Mouse (Mus musculus) regulatory T cell (primary cell): Measurements from ENCODE around the gene Msl3l2.

Source experiments
- in situ Hi-C: fragments of 300-600 bp; cut with MboI, MseI; formaldehyde crosslinking; loops from one replicate; pipeline ENCODE4 v1.15.1; 2025; ENCODE audit warnings: high pct_unique_total_duplicates

Msl3l2 gene

DNA sequence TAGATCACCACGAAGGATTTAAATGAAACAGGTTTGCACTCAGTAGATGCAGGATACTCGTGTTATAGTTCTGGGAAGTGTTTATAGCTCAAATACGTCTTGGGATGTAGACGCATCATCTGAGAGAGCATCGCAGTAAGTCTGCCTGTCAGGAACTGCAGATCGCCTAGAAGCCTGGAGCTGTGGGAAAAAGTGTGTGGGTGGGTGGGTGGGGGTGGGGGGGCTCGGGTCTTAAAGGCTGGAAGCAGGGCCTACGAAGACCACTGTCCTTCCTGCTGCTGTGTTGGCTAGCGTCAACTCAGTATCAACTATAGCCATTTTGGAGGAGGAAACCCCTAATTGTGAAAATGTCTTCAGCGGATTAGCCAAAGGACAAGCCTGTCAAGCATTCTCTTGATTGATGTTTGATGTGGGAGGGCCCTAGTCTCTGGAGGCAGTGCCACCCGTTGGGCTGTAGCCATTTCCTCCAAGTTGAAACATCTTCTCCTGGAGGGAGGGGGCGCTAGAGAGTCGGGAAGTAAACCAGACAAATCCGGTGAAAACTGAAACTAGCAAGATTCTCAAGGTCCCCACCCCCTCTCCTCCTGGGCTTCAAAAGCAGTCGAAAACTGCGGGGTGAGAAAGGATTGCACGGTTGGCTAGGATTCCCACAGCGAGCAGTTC is at the start of gene Msl3l2:
Gene Msl3l2, plus strand, starts transcription at position 585 of the 663 bp plus-strand sequence.
- in situ Hi-C loops, result no loop called here

DNA sequence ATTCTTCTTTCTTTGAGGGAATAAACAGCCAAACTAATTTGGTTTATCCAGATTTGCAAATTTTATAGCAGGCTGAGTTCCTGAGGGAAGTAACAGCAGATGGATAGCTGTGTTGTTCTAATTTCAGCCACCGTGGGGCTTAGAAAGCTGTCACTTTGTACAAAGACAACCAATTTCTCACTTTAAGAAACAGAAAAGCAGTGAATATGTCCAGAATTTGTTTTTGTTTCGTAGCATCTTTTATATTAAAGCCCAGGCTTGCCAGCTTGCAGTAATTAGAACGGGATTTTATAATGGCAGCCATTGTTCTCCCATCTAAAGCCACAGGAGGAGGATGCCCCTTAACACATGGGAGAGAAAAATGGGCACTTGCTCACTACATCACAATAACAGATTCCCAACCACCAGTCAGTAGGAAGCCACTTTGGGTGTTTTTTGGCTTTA is 47.7 kb upstream of the Msl3l2 start:
- in situ Hi-C loops, result no loop called here

DNA sequence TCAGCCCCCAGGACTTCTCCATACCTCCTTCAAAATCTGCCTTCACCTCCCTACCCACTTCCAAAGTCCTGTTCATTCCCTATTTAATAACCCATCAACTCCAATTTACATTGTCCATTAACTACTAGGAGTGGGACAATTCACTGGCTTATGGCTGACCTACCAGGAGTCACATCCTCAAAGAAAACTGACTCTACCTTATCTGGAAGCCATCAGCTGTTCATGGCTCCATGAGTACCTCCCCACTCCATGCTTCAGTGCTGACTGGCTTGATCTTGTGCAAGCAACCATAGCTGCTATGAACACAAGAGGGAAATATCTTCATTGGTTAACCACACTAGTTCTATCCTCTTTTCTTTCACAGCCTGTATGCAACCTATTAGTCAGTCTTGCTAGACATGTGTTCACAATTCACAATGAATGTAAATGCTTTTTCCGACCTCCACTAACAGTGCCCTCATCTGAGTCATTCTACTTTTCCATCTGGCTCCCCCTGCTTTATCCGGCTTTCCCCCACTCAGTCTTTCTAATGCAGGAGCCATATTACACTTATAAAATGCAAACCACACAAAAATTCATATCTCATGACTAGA is 45.4 kb upstream of the Msl3l2 start:
- in situ Hi-C loops, result no loop called here

DNA sequence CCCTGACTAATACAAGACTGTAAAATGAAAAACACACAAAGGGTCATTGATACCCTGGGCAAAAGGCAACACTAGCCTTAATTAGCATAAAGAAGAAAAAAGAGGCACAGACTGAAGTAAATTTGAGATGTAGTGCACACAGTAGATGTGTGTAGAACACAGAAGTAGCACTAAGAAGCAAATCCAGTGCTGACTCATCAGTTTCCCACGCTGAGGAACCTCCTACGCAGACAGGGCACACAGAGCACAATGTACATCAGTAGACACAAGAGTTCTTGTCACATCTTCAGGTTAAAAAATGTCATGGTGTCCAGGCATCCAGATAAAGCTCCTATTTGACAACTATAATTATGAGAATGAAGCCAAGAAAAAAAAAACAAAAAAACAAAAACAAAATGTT is 44.0 kb upstream of the Msl3l2 start:
- in situ Hi-C loops, result no loop called here

DNA sequence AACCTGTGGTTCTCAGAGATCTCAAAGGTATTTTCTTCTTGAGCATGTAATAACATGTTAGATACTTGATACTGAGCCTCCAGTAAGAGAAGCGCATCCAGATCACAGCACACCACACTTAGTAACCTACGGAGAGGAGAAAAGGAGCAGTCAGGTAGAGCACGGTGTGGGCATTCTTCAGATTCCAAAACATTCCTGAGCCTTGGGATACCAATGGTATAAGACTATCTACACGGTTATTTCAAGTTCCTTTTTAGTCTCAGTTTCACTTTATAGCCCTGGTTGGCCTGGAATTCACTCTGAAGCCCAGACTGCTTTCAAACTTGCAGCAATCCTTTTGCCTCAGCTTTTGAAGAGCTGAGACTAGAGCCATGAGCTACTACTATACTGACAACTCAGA is 17.0 kb upstream of the Msl3l2 start:
- in situ Hi-C loops, result no loop called here

DNA sequence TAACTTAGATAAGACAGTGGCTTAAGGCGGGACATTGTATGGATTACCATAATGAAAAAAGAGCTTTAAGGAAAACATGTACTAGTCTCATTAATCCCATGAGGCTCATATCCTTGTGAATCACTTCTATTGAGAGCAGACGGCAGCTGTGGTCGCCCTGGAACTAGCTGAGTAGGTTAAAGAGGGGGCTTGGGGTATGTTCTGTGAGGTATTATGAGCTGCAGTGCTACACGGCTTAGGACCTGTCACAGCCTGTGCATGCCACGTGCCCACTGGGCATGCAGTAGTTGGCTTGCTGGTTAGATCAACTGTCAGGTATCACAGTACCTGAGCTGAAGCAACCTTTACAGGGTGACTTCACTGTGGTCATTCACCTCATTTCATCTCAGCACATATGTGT is 12.1 kb upstream of the Msl3l2 start:
- in situ Hi-C loops, result no loop called here

DNA sequence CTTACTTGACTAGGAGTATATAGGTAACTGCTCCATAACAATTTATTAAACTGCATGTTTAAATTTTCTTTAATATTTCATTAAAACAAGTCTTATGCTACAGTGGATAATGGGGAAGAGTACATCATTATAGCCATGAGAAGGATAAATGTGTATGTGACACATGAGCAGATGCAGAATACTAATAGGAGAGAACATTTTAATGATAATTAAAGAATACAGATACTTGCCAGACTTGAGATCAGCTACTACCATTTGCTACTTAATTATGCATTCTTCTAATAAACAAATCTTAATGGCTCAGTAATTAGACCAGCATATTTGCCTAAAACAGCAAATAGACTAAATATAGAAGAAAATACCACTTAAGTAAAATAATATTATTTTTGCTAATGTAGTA is 10.0 kb upstream of the Msl3l2 start:
- in situ Hi-C loops, result no loop called here

DNA sequence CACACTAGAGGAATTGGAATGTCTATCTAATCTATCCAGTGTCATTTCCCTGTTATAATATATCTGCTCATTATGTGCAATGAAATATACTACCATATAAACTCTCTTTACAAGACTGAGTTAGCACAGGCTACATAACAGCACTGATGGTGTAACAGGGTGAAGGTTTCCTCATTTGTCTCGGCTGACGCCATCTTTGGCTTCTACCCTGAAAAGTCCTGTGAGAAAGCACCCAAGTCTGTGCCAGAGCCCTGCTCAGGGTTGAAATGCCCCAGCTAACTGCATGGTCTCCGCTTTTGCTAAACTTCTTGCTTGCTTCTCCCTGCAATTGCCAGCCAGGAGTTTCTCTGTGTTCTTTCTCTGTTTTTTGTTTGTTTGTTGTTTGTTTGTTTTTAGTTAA is 7.6 kb upstream of the Msl3l2 start:
- in situ Hi-C loops, result no loop called here

DNA sequence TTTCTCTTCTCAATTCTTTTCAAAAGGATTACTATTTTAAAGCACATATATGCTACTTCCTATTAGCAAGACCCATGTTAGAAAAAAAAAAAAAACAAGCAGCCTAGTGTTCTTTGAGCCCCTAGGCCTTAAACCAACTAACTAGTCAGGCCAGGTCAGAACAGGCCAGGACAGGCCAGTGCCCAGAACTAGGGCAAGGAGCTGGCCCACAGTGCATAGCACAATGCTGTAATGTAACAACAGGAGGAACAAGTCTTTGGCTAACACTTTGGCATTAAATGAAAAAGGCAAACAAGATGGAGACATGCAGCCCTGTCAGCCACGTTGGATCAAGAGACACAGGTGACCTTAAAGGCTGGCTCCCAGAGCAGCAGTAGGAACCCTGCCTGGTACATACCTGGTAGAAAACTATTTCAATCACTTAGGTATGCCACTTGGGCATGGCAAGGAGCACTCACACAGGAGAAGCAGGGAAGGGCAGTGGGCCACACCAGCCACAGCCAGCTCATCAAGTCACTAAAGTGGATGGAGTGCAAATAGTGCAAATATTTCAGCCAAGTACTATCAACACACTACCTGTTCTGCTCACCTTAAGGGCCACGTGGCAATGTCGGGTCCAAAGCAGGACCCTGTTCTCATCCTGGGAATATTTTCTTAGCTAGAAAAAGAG is 6.9 kb upstream of the Msl3l2 start:
- in situ Hi-C loops, result no loop called here

DNA sequence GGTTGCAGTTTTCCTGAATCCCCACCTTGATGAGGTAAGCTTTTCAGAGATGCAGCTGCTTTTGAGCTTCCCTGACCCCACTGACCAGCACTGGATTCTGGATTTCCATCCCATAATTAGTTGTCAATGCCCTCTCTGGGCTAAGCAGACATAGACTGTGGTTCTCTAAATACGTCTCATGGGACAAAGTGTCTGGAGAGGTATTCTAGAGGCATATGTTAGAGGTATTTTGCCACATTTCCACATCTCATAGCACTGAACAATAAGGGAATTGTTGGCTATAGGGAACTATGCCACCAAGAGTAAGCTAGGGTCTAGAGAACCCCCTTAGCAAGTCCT is 248 bp downstream of the Msl3l2 start:
- in situ Hi-C loops, result no loop called here

DNA sequence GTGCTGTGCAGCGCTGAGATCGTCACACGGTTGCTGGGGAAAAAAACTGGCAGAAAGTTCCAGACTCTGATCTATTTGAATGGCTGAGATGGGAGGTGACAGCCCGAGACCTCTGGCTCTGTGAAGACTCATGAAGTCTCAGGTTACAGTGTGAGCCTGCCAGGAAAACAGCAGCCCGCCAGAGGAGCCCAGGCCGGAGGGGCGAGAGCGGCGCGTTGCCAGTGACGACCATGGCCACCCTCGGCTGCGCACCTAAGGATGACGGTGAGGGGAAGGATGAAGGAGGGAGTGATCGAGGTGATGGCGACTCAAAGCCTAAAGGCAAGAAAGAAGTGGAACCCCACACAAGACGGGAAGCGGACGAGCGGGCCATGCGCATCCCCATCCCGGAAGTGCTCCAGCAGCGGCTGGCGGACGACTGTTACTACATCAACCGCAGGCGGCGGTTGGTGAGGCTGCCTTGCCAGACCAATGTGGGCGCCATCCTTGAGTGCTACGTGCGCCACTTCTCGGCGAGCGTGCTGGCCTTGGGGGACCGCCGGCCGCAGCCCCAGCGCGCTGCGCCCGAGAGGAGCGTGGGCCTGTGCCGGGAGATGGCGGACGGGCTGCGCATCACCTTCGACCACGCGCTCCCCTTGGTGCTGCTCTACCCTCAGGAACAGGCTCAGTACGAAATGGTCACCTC is 8.4 kb downstream of the Msl3l2 start:
- in situ Hi-C loops, result loop anchor here (10.0 kb wide), 1 partner anchor 110 kb away; the partner anchor contains the start of gene Tbc1d32

DNA sequence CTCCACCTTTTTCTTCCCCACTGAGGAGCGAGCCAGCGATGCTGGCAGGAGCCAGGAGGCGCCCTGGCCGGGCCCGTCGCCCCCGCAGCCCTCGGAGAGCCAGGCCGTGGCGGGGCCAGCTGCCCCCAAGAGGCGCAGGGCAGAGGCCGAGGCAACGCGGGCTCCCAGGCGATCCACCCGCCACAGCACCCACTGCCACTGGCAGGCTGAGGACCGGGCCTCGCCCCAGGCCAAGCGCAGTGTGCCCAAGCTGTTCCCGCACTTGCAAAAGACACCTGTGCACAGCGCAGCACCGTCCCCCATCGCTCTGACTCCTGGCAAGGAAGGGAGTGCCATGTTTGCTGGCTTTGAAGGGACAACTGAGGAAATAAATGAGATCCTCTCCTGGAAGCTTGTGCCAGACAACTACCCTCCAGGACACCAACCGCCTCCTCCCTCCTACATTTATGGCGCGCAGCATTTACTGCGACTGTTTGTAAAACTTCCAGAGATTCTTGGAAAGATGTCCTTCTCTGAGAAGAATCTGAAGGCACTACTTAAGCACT is 9.0 kb downstream of the Msl3l2 start:
- in situ Hi-C loops, result loop anchor here (10.0 kb wide), 1 partner anchor 109 kb away; the partner anchor contains the start of gene Tbc1d32

DNA sequence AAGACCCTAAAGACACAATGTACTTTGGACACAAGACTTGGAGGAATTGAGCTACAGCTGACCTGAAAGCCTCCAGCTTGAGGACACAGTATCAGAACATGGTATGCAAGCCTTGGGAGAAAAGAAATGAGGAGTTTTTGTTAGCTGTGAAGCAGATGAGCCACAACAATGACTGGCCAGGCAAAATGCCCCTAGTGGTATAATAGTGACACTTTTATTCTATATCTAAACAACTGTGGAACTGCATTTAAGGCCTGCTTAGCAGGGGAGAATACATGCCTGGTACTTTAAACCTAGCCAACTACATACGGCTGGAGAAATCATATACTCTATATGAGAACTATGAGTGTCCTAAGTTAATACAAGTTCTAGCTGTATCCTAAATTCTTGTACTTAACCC is 20.3 kb downstream of the Msl3l2 start:
- in situ Hi-C loops, result no loop called here

DNA sequence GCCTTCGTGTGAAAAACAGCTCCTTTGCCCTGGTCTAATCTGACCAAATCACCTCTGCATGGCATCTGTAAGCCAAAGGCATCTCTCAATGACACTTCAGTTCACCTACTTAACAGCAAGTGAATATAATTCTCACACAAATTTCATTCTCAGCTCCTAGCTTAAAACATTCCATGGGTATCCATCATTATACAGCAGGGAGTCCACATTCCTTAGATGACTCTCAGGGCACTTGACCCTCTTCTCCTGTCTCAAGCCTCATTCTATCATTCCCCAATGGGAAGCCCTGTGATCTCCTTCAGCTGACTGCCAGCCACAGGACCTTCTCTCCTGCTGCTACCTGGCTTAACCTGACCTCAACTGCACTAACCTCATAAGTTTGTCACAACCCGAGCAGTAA is 22.9 kb downstream of the Msl3l2 start:
- in situ Hi-C loops, result no loop called here

DNA sequence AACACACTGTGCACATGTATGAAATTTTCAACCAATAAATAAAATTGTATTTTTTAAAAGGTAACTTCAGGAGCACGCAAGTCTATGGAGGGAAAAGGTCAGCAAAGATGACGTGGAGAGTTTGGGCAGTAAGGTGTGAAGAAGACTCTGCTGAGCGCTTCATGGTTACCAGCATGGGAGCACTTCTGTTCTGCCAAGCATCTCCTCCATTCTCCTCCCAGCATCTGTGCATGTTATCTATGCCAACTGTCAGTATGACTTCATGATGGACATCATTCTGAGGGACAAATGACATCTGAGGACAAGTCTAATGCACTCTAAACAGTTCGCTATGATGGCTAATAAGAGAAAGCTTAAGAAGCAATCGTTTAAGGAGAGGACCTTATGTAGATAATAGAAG is 30.5 kb downstream of the Msl3l2 start:
- in situ Hi-C loops, result no loop called here

DNA sequence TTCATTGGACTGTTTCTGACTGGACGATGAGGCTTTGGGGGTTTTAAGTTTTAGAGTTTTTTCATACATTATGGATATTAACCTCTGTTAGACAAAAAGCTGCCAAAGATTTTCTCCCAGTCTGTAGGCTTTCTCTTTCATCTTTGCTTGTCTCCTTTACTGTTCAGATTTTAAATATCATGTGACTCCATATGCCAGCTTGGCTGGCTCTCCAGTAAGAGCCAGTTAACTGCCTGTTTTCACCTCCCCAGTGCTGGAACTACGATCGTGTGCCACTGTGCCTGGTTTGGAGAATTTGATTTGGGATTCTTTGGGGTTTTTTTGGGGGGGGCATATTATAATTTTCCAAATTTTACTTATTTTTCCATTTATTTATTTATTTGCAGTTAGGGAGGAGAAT is 42.2 kb downstream of the Msl3l2 start:
- in situ Hi-C loops, result no loop called here

DNA sequence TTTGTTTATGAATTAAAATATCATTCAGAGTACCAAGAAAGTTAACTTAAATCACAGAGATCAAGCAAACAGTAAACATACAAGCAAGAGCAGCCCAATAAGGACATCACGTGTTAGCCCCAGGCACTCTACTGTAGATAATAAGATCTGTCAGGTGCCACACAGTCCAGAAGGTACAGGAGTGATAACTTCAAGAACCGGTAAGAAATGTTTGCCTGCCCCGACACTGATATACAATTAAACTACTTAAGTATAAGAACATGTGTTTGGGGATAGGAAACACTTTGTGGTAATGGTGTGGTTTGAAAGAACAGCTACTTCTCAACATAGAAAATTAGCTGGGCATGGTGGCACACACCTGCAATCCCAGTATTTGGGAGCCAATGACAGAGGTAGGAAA is 50.2 kb downstream of the Msl3l2 start:
- in situ Hi-C loops, result no loop called here

DNA sequence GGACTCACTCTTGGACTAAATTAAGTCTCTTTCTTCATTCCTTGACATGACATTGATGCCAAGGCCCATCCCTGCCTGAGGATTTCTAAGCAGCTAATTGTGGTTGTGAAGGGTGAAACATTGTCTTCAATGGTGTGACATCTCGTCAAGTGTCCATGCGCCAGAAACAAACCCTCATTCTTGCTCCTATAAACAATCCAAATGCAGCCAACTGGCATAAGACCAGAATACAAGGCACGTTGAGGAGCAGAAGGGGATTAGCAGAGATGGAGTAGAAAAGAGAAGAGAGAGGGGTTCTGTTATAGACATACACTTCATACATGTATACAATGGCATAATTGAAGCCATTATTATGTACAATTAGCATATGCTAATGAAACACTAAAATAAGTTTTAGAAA is 51.5 kb downstream of the Msl3l2 start:
- in situ Hi-C loops, result no loop called here

DNA sequence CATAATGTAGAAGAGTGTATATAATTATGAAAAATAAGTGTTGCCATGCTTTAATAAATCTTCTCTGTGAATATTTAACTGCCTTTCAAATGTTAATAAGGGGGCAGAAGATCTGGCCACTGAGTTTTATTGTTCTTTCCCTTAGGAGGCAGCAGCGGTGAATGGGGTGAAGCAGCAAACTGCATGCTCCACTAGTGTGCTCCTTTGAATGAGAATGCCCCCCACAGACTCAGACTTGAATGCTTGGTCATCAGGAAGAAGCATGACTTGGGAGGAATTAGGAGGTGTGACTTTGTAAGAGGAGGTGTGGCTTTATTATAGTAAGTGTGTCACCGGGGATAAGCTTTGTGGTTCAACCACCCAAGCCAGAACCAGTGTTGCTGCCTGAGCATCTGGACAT is 52.0 kb downstream of the Msl3l2 start:
- in situ Hi-C loops, result no loop called here

DNA sequence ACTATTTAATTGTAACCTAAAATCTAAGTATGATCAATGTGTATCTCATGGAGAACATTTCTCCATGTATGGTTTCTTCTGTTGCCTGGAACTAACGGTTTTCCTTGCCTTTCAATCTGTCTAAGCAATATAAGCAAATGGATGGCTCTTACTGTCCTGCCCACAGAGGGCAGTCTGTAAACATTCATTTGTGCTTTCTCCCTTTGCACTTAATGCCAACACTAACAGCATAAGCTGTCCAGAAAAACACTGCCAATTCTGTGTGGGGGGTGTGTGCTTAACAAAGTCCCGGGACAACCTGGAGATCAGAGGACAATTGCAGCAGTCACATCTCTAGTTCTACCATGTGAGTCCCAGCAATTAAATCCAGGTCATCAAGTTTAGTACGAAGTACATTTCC is 57.7 kb downstream of the Msl3l2 start:
- in situ Hi-C loops, result loop anchor here (10.0 kb wide), 1 partner anchor 970 kb away; no protein-coding TSS in a partner anchor

DNA sequence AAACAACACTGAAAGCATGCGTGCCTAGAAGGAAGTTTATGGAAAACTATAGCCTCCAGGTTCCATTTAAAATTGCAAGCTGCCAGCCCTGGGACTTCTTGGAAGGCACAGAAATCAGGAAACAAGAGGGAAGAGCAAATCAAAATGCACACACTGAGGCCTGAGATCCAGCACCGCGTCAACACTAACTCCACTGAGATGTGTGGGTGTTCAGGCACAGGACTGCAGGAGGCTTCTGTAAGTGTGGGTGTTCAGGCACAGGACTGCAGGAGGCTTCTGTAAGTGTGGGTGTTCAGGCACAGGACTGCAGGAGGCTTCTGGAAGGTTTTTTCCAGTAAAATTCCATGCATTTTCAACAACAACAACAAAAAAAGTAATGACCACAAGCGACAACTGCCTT is 59.0 kb downstream of the Msl3l2 start:
- in situ Hi-C loops, result loop anchor here (10.0 kb wide), 1 partner anchor 971 kb away; no protein-coding TSS in a partner anchor
